Mouse (Mus musculus) kidney, adult 2 months (tissue): ENCODE data around the gene Grm1.

ENCODE experiments used
- CTCF ChIP-seq: fragments of 200-500 bp; conservative IDR thresholded peaks from 2 replicates; pipeline ENCODE4 v1.5.1; 2011; ENCODE audit warnings: low read depth, mild to moderate bottlenecking, control low read depth, low read length, moderate library complexity, mixed read lengths; ENCODE audit not compliant: insufficient read depth, insufficient read length
- POLR2A ChIP-seq: fragments of 200-500 bp; IDR thresholded peaks from one replicate; pipeline ENCODE4 v1.6.1; 2011; ENCODE audit warnings: low read depth, low read length, control low read depth

- TF ChIP-seq CTCF (no peak), POLR2A (no peak)
Measured at GRCm38 (mm10) chr10:10760801-10761200, 321.4 kb downstream of the Grm1 start.
